Mouse (Mus musculus) CH12.LX (cell line): ENCODE measurements at regions not wholly inside any gene's neighbourhood (a gene's known extent, or its start where the extent isn't known, plus 50 kb on each side); places are given as distances from the start of the nearest gene placed in this dataset.
A peak's percentile ranks its signal among the peaks of the same experiment; 100 is the strongest.
"Not testable (repeated sequence)": the region's sequence is repeated elsewhere in the genome, so short reads cannot be mapped to it uniquely, and the experiment has no call there.

ENCODE experiments used
- DNase-seq: peaks from one replicate; pipeline ENCODE4 v3.0.0-alpha.2; 2013; ENCODE audit errors: extremely low read depth
- H3K27ac ChIP-seq: 2 replicates; pipeline ENCODE4 v1.5.1; 2012; ENCODE audit warnings: low read depth, mild to moderate bottlenecking, control low read depth, moderate library complexity; ENCODE audit not compliant: insufficient read depth
- H3K27me3 ChIP-seq: replicated peaks from 2 replicates; pipeline ENCODE3; 2012; ENCODE audit warnings: inconsistent platforms
- H3K36me3 ChIP-seq, 2 experiments: replicated peaks in 1 of 2; 2 replicates each; pipeline versions ENCODE3 to v1.6.1; 2012; ENCODE audit warnings: inconsistent platforms in 1 of 2, low read length in 1 of 2, mild to moderate bottlenecking in 1 of 2, mixed read lengths in 1 of 2, moderate library complexity in 1 of 2; ENCODE audit not compliant: control insufficient read depth in 1 of 2, insufficient read depth in 1 of 2
- H3K4me1 ChIP-seq, 2 experiments: 2 replicates each; pipeline ENCODE4 v1.6.1; 2012; ENCODE audit warnings: inconsistent platforms in 1 of 2, moderate library complexity in 1 of 2; ENCODE audit not compliant: insufficient read depth in 2 of 2, control insufficient read depth in 1 of 2
- H3K4me2 ChIP-seq: 2 replicates; pipeline ENCODE4 v1.6.1; 2012; ENCODE audit warnings: low read depth, mild to moderate bottlenecking, control low read depth; ENCODE audit not compliant: poor library complexity, insufficient read depth, severe bottlenecking
- H3K4me3 ChIP-seq, 3 experiments: fragments of 150-350 bp in 1 of 3; sonication (generic) in 1 of 3; replicated peaks in 1 of 3; 2 replicates each; pipeline versions ENCODE3 to v1.5.1; 2011 to 2012; ENCODE audit warnings: low read depth in 2 of 3, low read length in 2 of 3, mild to moderate bottlenecking in 2 of 3, moderate library complexity in 2 of 3, control low read depth in 1 of 3, improper control_type of control experiment in 1 of 3, inconsistent platforms in 1 of 3, mixed read lengths in 1 of 3; ENCODE audit not compliant: poor library complexity in 1 of 3
- H3K79me2 ChIP-seq: replicated peaks from 2 replicates; pipeline ENCODE4 v1.6.1; 2012; ENCODE audit warnings: mild to moderate bottlenecking, moderate library complexity; ENCODE audit not compliant: control insufficient read depth, poor library complexity, insufficient read depth, severe bottlenecking; ENCODE audit errors: extremely low read depth
- H3K9ac ChIP-seq: 2 replicates; pipeline ENCODE4 v1.6.1; 2012; ENCODE audit warnings: low read depth, mild to moderate bottlenecking, control low read depth, moderate library complexity; ENCODE audit not compliant: insufficient read depth
- H3K9me3 ChIP-seq: replicated peaks from 2 replicates; pipeline ENCODE3; 2012; ENCODE audit warnings: low read length, inconsistent platforms, mixed read lengths
- CHD1 ChIP-seq: IDR thresholded peaks from 2 replicates; pipeline ENCODE4 v1.6.1; 2012; ENCODE audit warnings: low read depth, low read length, improper control_type of control experiment, inconsistent platforms
- CTCF ChIP-seq, 2 experiments: IDR thresholded peaks in 1 of 2; conservative IDR thresholded peaks in 1 of 2; 2 replicates each; pipeline ENCODE4 v1.5.1; 2011 to 2012; ENCODE audit warnings: low read depth in 2 of 2, low read length in 2 of 2, improper control_type of control experiment in 1 of 2, inconsistent platforms in 1 of 2, mild to moderate bottlenecking in 1 of 2, moderate library complexity in 1 of 2
- ELF1 ChIP-seq: IDR thresholded peaks from 2 replicates; pipeline ENCODE4 v1.6.1; 2014; ENCODE audit warnings: low read depth, mild to moderate bottlenecking, inconsistent platforms, low read length, improper control_type of control experiment
- JUN ChIP-seq: IDR thresholded peaks from 2 replicates; pipeline ENCODE4 v1.6.1; 2011; ENCODE audit warnings: low read depth, mild to moderate bottlenecking, low read length, improper control_type of control experiment, moderate library complexity; ENCODE audit not compliant: insufficient read depth
- JUND ChIP-seq: conservative IDR thresholded peaks from 2 replicates; pipeline ENCODE4 v1.6.1; 2011; ENCODE audit warnings: low read depth, low read length, improper control_type of control experiment
- MAFK ChIP-seq: IDR thresholded peaks from 2 replicates; pipeline ENCODE4 v1.6.1; 2011; ENCODE audit warnings: low read length, improper control_type of control experiment; ENCODE audit not compliant: insufficient replicate concordance
- MEF2A ChIP-seq: IDR thresholded peaks from 2 replicates; pipeline ENCODE4 v1.6.1; 2014; ENCODE audit warnings: low read depth, mild to moderate bottlenecking, inconsistent platforms, low read length, improper control_type of control experiment, borderline replicate concordance
- MXI1 ChIP-seq: IDR thresholded peaks from 2 replicates; pipeline ENCODE4 v1.6.1; 2011; ENCODE audit warnings: mild to moderate bottlenecking, low read depth, low read length, improper control_type of control experiment
- POLR2A ChIP-seq: IDR thresholded peaks from 2 replicates; pipeline ENCODE4 v1.6.1; 2011; ENCODE audit warnings: low read depth, mild to moderate bottlenecking, improper control_type of control experiment, low read length
- POLR2AphosphoS2 ChIP-seq: IDR thresholded peaks from 2 replicates; pipeline ENCODE4 v1.6.1; 2011; ENCODE audit warnings: low read depth, low read length, improper control_type of control experiment
- TBP ChIP-seq: conservative IDR thresholded peaks from 2 replicates; pipeline ENCODE4 v1.6.1; 2011; ENCODE audit warnings: low read depth, low read length, improper control_type of control experiment
- UBTF ChIP-seq: IDR thresholded peaks from 2 replicates; pipeline ENCODE4 v1.6.1; 2012; ENCODE audit warnings: low read depth, mild to moderate bottlenecking, inconsistent platforms, low read length, improper control_type of control experiment, moderate library complexity
- USF2 ChIP-seq: conservative IDR thresholded peaks from 2 replicates; pipeline ENCODE4 v1.6.1; 2011; ENCODE audit warnings: low read depth, low read length, improper control_type of control experiment
- ZKSCAN1 ChIP-seq: IDR thresholded peaks from 2 replicates; pipeline ENCODE4 v1.6.1; 2012; ENCODE audit warnings: low read depth, inconsistent platforms, low read length, improper control_type of control experiment, borderline replicate concordance
- ZNF384 ChIP-seq: IDR thresholded peaks from 2 replicates; pipeline ENCODE4 v1.6.1; 2012; ENCODE audit warnings: low read depth, low read length, improper control_type of control experiment, inconsistent platforms
- dilution Hi-C: fragments of 300-500 bp; cut with MboI; formaldehyde crosslinking; loops from 2 replicates; pipeline ENCODE4 v1.14.3; 2020; ENCODE audit warnings: low sequenced_read_pairs; ENCODE audit not compliant: extremely low pct_unique_long_range_greater_than_20kb, extremely low pct_ligation_motif_present
- in situ Hi-C: fragments of 300-500 bp; cut with MboI; formaldehyde crosslinking; loops from 3 replicates; pipeline ENCODE4 v1.14.3; 2019; ENCODE audit warnings: low sequenced_read_pairs, low pct_ligation_motif_present, low pct_unique_long_range_greater_than_20kb, mixed read lengths

DNA sequence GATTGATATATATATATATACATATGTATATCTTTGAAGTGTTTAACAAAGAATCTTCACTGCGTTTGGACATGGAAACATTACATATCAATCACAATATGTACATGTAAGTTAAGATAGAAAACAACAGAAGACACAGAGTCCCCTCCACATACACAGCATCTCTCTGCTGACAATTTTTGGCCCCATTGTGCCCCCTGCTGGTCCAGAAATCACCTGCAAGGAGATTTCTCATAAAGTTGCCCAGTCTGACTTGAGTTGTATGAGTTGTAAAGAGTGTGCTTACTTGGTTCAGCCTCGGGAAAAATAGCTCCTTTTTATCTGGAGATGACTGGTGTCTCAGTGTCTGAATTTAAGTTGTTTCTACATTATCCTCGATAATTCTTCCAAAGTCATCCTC lies 674.5 kb upstream of the Zfp386 start:
- H3K4me3 ChIP-seq, H3K27me3 ChIP-seq, H3K4me2 ChIP-seq, H3K79me2 ChIP-seq, in situ Hi-C loops, H3K4me1 ChIP-seq, H3K27ac ChIP-seq, H3K9ac ChIP-seq, dilution Hi-C loops, H3K36me3 ChIP-seq, H3K9me3 ChIP-seq: not testable (repeated sequence)
- TF ChIP-seq CTCF (conservative IDR thresholded peaks at IDR 0.05 in 1 of 2, IDR thresholded peaks at IDR 0.05 in 1 of 2; ENCODE audit: low read depth in 2 of 2, low read length in 2 of 2) = peak in 1 of 2 experiments; percentile 33; a peak in 2 of 4 replicates
- peak; percentile 6 for DNase-seq

GRCm38 (mm10) chr12:115386479-115386878 lies 661.0 kb upstream of the Zfp386 start:
- H3K9me3 ChIP-seq, H3K27ac ChIP-seq, H3K27me3 ChIP-seq, dilution Hi-C loops, in situ Hi-C loops, H3K4me3 ChIP-seq, H3K36me3 ChIP-seq, H3K79me2 ChIP-seq, H3K9ac ChIP-seq, H3K4me1 ChIP-seq, H3K4me2 ChIP-seq, DNase-seq: not testable (repeated sequence)

DNA sequence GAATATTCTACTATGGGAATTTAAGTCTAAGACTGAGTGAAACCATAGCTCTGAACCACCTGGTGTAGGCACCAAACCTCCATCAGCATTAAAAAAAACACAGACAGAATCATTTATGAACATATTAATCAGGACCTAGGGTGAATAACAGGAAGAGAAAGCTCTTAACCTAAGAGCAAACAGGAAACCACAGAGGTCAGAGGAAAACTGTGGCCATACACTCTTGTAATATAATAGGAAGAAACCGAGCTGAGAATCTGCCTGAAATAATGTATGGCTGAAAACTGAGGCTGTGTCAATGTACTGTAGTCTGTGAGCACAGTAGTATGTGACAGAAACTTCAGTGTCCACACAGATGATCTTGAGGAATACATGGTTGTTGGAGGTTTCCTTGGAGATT lies 643.4 kb upstream of the Zfp386 start:
- H3K27me3 ChIP-seq = no peaks in the 10 kb centered on the region
- H3K36me3 ChIP-seq = no peaks in the 10 kb centered on the region
- H3K4me3 ChIP-seq = no peak overlapping the region
- DNase-seq = no peak
- no peaks in the 10 kb centered on the region for H3K9me3 ChIP-seq
- in situ Hi-C loops (no loop called here), dilution Hi-C loops (no loop called here)
- no peaks in the 10 kb centered on the region for H3K4me1 ChIP-seq
- TF ChIP-seq JUN = no peak
- TF ChIP-seq UBTF = no peak
- TF ChIP-seq JUND = no peak
- no peak for TF ChIP-seq POLR2AphosphoS2
- no peak for TF ChIP-seq POLR2A
- no peak for TF ChIP-seq MAFK
- no peak for TF ChIP-seq ELF1
- TF ChIP-seq MEF2A = no peak
- no peak for TF ChIP-seq CHD1
- TF ChIP-seq USF2 = no peak
- TF ChIP-seq TBP = no peak
- no peak for TF ChIP-seq ZKSCAN1
- TF ChIP-seq MXI1 = no peak
- no peak for TF ChIP-seq ZNF384
- TF ChIP-seq, all 38 proteins: peak for 0
- no peak overlapping the region for H3K27ac ChIP-seq
- H3K79me2 ChIP-seq = no peaks in the 10 kb centered on the region
- H3K9ac ChIP-seq = no peak overlapping the region
- H3K4me2 ChIP-seq = no peak overlapping the region
